Mouse (Mus musculus) CH12.LX (cell line): ENCODE measurements around the gene Dnaaf1.

Experiments
- CTCF ChIP-seq, 2 experiments: IDR thresholded peaks in 1 of 2; conservative IDR thresholded peaks in 1 of 2; 2 replicates each; pipeline ENCODE4 v1.5.1; 2011 to 2012; ENCODE audit warnings: low read depth in 2 of 2, low read length in 2 of 2, improper control_type of control experiment in 1 of 2, inconsistent platforms in 1 of 2, mild to moderate bottlenecking in 1 of 2, moderate library complexity in 1 of 2
- ELF1 ChIP-seq: IDR thresholded peaks from 2 replicates; pipeline ENCODE4 v1.6.1; 2014; ENCODE audit warnings: low read depth, mild to moderate bottlenecking, inconsistent platforms, low read length, improper control_type of control experiment
- ETS1 ChIP-seq: conservative IDR thresholded peaks from 2 replicates; pipeline ENCODE4 v1.6.1; 2012; ENCODE audit warnings: low read depth, mild to moderate bottlenecking, inconsistent platforms, low read length, improper control_type of control experiment, moderate library complexity
- MAFK ChIP-seq: IDR thresholded peaks from 2 replicates; pipeline ENCODE4 v1.6.1; 2011; ENCODE audit warnings: low read length, improper control_type of control experiment; ENCODE audit not compliant: insufficient replicate concordance
- MYC ChIP-seq: IDR thresholded peaks from 2 replicates; pipeline ENCODE4 v1.6.1; 2011; ENCODE audit warnings: low read depth, mild to moderate bottlenecking, improper control_type of control experiment, low read length
- POLR2A ChIP-seq: IDR thresholded peaks from 2 replicates; pipeline ENCODE4 v1.6.1; 2011; ENCODE audit warnings: low read depth, mild to moderate bottlenecking, improper control_type of control experiment, low read length
- SIN3A ChIP-seq: IDR thresholded peaks from 2 replicates; pipeline ENCODE4 v1.6.1; 2012; ENCODE audit warnings: low read length, improper control_type of control experiment, inconsistent platforms
- SMC3 ChIP-seq: IDR thresholded peaks from 2 replicates; pipeline ENCODE4 v1.6.1; 2011; ENCODE audit warnings: low read depth, low read length, improper control_type of control experiment

DNA sequence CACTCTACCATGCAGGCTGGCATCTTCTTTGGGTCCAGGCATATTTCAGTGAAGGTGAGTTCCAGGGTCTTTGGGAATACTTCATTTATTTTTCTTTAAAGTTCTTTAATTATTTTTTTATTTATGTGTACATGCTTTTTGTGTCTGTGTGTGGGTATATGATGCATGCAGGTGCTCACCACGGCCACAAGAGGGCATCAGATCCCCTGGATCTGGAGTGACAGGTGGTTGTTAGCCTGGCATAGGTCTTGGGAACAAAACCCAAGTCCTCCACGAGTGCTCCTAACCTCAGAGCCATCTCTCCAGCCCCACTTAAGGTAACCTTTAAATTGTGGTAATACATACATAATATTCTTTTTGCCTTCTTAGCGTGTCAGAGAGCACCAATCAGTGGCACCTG, 71.2 kb downstream of the Dnaaf1 start:
- no peak for TF ChIP-seq ETS1
- TF ChIP-seq POLR2A, result no peak
- TF ChIP-seq CTCF (conservative IDR thresholded peaks at IDR 0.05 in 1 of 2, IDR thresholded peaks at IDR 0.05 in 1 of 2; ENCODE audit: low read depth in 2 of 2, low read length in 2 of 2), result peak in 1 of 2 experiments; percentile 35; a peak in 1 of 4 replicates
- no peak for TF ChIP-seq MYC
- no peak for TF ChIP-seq MAFK
- no peak for TF ChIP-seq ELF1
- TF ChIP-seq SMC3, result no peak
- TF ChIP-seq SIN3A, result no peak
